Mouse (Mus musculus) bone marrow, adult 2 months (tissue): ENCODE data around the gene Glt6d1.

Source experiments
- CTCF ChIP-seq: fragments of 200-500 bp; IDR thresholded peaks from 2 replicates; pipeline ENCODE4 v1.5.1; 2011; ENCODE audit warnings: low read length, control low read depth; ENCODE audit not compliant: control insufficient read depth, insufficient read depth
- POLR2A ChIP-seq: fragments of 200-500 bp; IDR thresholded peaks from 2 replicates; pipeline ENCODE4 v1.6.1; 2011; ENCODE audit warnings: low read depth, mild to moderate bottlenecking, control low read depth, low read length, borderline replicate concordance; ENCODE audit not compliant: control insufficient read depth

- TF ChIP-seq CTCF (no peak), POLR2A (no peak)
These were observed 36.6 kb downstream of the Glt6d1 start for GRCm38 (mm10) chr2:25779076-25779475.
